Comparison of ENCODE assay signal across 7 mouse cellular contexts in the genomic region with DNA sequence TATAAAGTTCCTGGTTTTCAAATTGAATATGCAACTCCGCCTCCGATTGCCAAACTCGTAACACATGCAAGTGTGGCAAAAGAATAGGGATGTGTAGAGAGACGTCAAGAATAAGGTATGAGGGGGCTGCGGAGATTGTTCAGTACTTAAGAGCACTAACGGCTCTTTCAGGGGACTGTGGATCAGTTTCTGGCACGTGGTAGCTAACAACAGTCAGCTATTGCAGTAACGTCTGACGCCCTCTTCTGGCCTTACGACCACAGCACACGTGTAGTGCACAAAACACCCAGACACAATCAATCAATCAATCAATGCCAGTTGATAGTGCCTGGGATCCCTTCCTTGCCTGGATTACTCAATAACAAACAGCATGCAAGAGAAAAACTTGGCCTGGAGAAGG. TPM values are rescaled to one million over a fixed set of nuclear protein-coding genes. Genes with fewer than 3 reads are reported as not detected.
DNase-seq lines count a peak whose midpoint lies in the region; ATAC-seq and TF ChIP-seq lines count a peak whose summit lies in the region.

No protein-coding gene starts in this region.

- TF ChIP-seq CTCF in left cerebral cortex, adult 2 months (IDR thresholded peaks at IDR 0.05), result peak; percentile 68

- no peak for ATAC-seq in forebrain, embryonic 16.5 days
- no peak for ATAC-seq in hindbrain, embryonic 16.5 days

- peak overlapping the region; percentile 89 for H3K4me2 ChIP-seq in forebrain, embryonic 16.5 days (ENCODE audit: low read length)
- peak overlapping the region; percentile 80 for H3K4me2 ChIP-seq in hindbrain, embryonic 16.5 days (ENCODE audit: low read length)

- H3K27ac ChIP-seq in forebrain, embryonic 16.5 days (ENCODE audit: low read length), result peak overlapping the region; percentile 72
- H3K27ac ChIP-seq in hindbrain, embryonic 16.5 days (ENCODE audit: low read depth, low read length), result peak overlapping the region; percentile 88
- peak overlapping the region; percentile 98 for H3K27ac ChIP-seq in left cerebral cortex, adult 2 months
- peak overlapping the region; percentile 82 for H3K27ac ChIP-seq in macrophage

- peak; percentile 81 for DNase-seq in NIH3T3 (ENCODE audit: low read depth)
- peak; percentile 63 for DNase-seq in cerebellum, adult 11-12 months
- DNase-seq in left cerebral cortex, adult 2 months (ENCODE audit: extremely low spot score in 1 of 2, low spot score in 2 of 2), result peak; percentile 39 to 43
- DNase-seq in right cerebral cortex, postnatal 4 days, result peak; percentile 41

- H3K4me3 ChIP-seq in forebrain, embryonic 16.5 days (replicated peaks; ENCODE audit: low read length), result peak overlapping the region; percentile 91
- H3K4me3 ChIP-seq in hindbrain, embryonic 16.5 days (ENCODE audit: low read length), result peak overlapping the region; percentile 99
- H3K4me3 ChIP-seq in left cerebral cortex, adult 2 months, result peak overlapping the region; percentile 87
- peak overlapping the region; percentile 73 for H3K4me3 ChIP-seq in macrophage (ENCODE audit: inconsistent target)

- H3K9me3 ChIP-seq in forebrain, embryonic 16.5 days (ENCODE audit: control insufficient read depth, low read length), result no peaks in the 10 kb centered on the region
- no peaks in the 10 kb centered on the region for H3K9me3 ChIP-seq in hindbrain, embryonic 16.5 days (ENCODE audit: control insufficient read depth, low read length)

- H3K27me3 ChIP-seq in forebrain, embryonic 16.5 days (replicated peaks; ENCODE audit: control insufficient read depth, insufficient read depth, low read length), result no peaks in the 10 kb centered on the region
- H3K27me3 ChIP-seq in hindbrain, embryonic 16.5 days (replicated peaks; ENCODE audit: control insufficient read depth, insufficient read depth, low read length), result no peaks in the 10 kb centered on the region

- H3K4me1 ChIP-seq in forebrain, embryonic 16.5 days (replicated peaks; ENCODE audit: control insufficient read depth, insufficient read depth, low read length), result peaks cover 24% of the 10 kb centered on the region
- H3K4me1 ChIP-seq in hindbrain, embryonic 16.5 days (ENCODE audit: control insufficient read depth, insufficient read depth, low read depth, low read length), result peaks cover 14% of the 10 kb centered on the region

- H3K79me2 ChIP-seq in macrophage (ENCODE audit: inconsistent target), result peaks cover 40% of the 10 kb centered on the region

- H3K9ac ChIP-seq in forebrain, embryonic 16.5 days (replicated peaks; ENCODE audit: low read depth, low read length), result peak overlapping the region; percentile 86
- H3K9ac ChIP-seq in hindbrain, embryonic 16.5 days (ENCODE audit: low read depth, low read length), result peak overlapping the region; percentile 73

- H3K36me3 ChIP-seq in forebrain, embryonic 16.5 days (ENCODE audit: control insufficient read depth, insufficient read depth), result no peaks in the 10 kb centered on the region
- no peaks in the 10 kb centered on the region for H3K36me3 ChIP-seq in hindbrain, embryonic 16.5 days (ENCODE audit: control insufficient read depth, insufficient read depth, low read length)
- no peaks in the 10 kb centered on the region for H3K36me3 ChIP-seq in macrophage (ENCODE audit: inconsistent target)

- intact Hi-C loops in left cerebral cortex, adult 2 months (cut with DNase I), result loop anchor here (1.0 to 5.0 kb wide), 5 partner anchors 34 to 182 kb away; a partner anchor contains a TSS

- 2% methylated on average over 11 of the region's 11 CpGs for WGBS in forebrain, embryonic 16.5 days
- 2% methylated on average over 11 of the region's 11 CpGs for WGBS in hindbrain, embryonic 16.5 days
- WGBS in macrophage (ENCODE audit: missing documents), result 2% methylated on average over 11 of the region's 11 CpGs

RNA-seq across cellular contexts. Expression of a gene that starts 0.4 kb away (rescaled TPM):
- 56.6 and 61.2 TPM in 2 replicates for polyA plus RNA-seq in forebrain, embryonic 16.5 days (2015; fragmentation: Nextera tagmentation; extraction: Ambion mirVana)
- 58.9 and 62.1 TPM in 2 replicates for polyA plus RNA-seq in hindbrain, embryonic 16.5 days (2015; fragmentation: Nextera tagmentation; extraction: Ambion mirVana)
- total RNA-seq in left cerebral cortex, adult 2 months (2021), result 10 to 100 TPM; 28.8 to 31.0 TPM
- total RNA-seq in macrophage (2018; cell fraction: chromatin; rRNA removed), result 10 to 100 TPM in 11 of 26 experiments, 1 to 10 TPM in 15; 4.6 to 15.0 (median 9.0) TPM
- 10 to 100 TPM; 14.3 to 34.9 (median 24.2) TPM for total RNA-seq in macrophage (2018; cell fraction: cytosol; rRNA removed)
- total RNA-seq in macrophage (2018; cell fraction: nucleus; rRNA removed), result 10 to 100 TPM in 18 of 26 experiments, 1 to 10 TPM in 8; 6.1 to 25.8 (median 14.1) TPM
- polyA plus RNA-seq in macrophage (2018), result 18.3 to 26.9 TPM (median 20.6 TPM) in 3 replicates

RNA-seq across cellular contexts. Expression of a gene that starts 35.1 kb away (rescaled TPM):
- polyA plus RNA-seq in forebrain, embryonic 16.5 days (2015; fragmentation: Nextera tagmentation; extraction: Ambion mirVana), result 32.5 and 35.0 TPM in 2 replicates
- polyA plus RNA-seq in hindbrain, embryonic 16.5 days (2015; fragmentation: Nextera tagmentation; extraction: Ambion mirVana), result 24.5 and 28.0 TPM in 2 replicates
- 10 to 100 TPM; 10.1 to 11.3 TPM for total RNA-seq in left cerebral cortex, adult 2 months (2021)
- 10 to 100 TPM in 2 of 26 experiments, 1 to 10 TPM in 24; 1.0 to 17.6 (median 3.3) TPM for total RNA-seq in macrophage (2018; cell fraction: chromatin; rRNA removed)
- 10 to 100 TPM in 24 of 26 experiments, 1 to 10 TPM in 2; 6.6 to 37.9 (median 19.6) TPM for total RNA-seq in macrophage (2018; cell fraction: cytosol; rRNA removed)
- 10 to 100 TPM in 8 of 26 experiments, 1 to 10 TPM in 18; 1.4 to 24.3 (median 6.3) TPM for total RNA-seq in macrophage (2018; cell fraction: nucleus; rRNA removed)
- polyA plus RNA-seq in macrophage (2018), result 10.5 to 34.7 TPM (median 31.3 TPM) in 3 replicates

RNA-seq across cellular contexts. Expression of a gene that starts 49.0 kb away (rescaled TPM):
- 29.5 and 34.5 TPM in 2 replicates for polyA plus RNA-seq in forebrain, embryonic 16.5 days (2015; fragmentation: Nextera tagmentation; extraction: Ambion mirVana)
- 36.9 and 39.3 TPM in 2 replicates for polyA plus RNA-seq in hindbrain, embryonic 16.5 days (2015; fragmentation: Nextera tagmentation; extraction: Ambion mirVana)
- 10 to 100 TPM; 27.3 to 28.4 TPM for total RNA-seq in left cerebral cortex, adult 2 months (2021)
- total RNA-seq in macrophage (2018; cell fraction: chromatin; rRNA removed), result 10 to 100 TPM in 5 of 26 experiments, 1 to 10 TPM in 21; 1.1 to 13.4 (median 6.5) TPM
- 10 to 100 TPM; 10.9 to 21.8 (median 17.9) TPM for total RNA-seq in macrophage (2018; cell fraction: cytosol; rRNA removed)
- 10 to 100 TPM in 16 of 26 experiments, 1 to 10 TPM in 10; 3.4 to 20.5 (median 11.3) TPM for total RNA-seq in macrophage (2018; cell fraction: nucleus; rRNA removed)
- 13.5 to 24.5 TPM (median 13.5 TPM) in 3 replicates for polyA plus RNA-seq in macrophage (2018)

RNA-seq across cellular contexts. Expression of a gene that starts 52.4 kb away (rescaled TPM):
- 33.6 and 38.1 TPM in 2 replicates for polyA plus RNA-seq in forebrain, embryonic 16.5 days (2015; fragmentation: Nextera tagmentation; extraction: Ambion mirVana)
- polyA plus RNA-seq in hindbrain, embryonic 16.5 days (2015; fragmentation: Nextera tagmentation; extraction: Ambion mirVana), result 30.1 and 33.6 TPM in 2 replicates
- total RNA-seq in left cerebral cortex, adult 2 months (2021), result 10 to 100 TPM; 18.4 to 23.6 TPM
- 100 to 1,000 TPM in 12 of 26 experiments, 10 to 100 TPM in 14; 34.0 to 769 (median 90.4) TPM for total RNA-seq in macrophage (2018; cell fraction: chromatin; rRNA removed)
- total RNA-seq in macrophage (2018; cell fraction: cytosol; rRNA removed), result 100 to 1,000 TPM in 4 of 26 experiments, 10 to 100 TPM in 22; 21.9 to 176 (median 42.3) TPM
- total RNA-seq in macrophage (2018; cell fraction: nucleus; rRNA removed), result 100 to 1,000 TPM in 11 of 26 experiments, 10 to 100 TPM in 15; 27.6 to 346 (median 55.5) TPM
- 27.6 to 67.9 TPM (median 38.6 TPM) in 3 replicates for polyA plus RNA-seq in macrophage (2018)
